Mouse (Mus musculus) heart, embryonic 13.5 days (tissue): Measurements from ENCODE around the gene Gm28048. TPM values are rescaled to one million over a fixed set of nuclear protein-coding genes. Genes with fewer than 3 reads are reported as not detected.

Experiments used
- ATAC-seq: fragments of 200-750 bp; cut with Nextera tagmentation; 2 replicates; pipeline ENCODE4 v1.8.0; 2017; ENCODE audit warnings: moderate TSS enrichment; ENCODE audit not compliant: insufficient number of reproducible peaks, low FRiP score, low TSS enrichment; ENCODE audit errors: extremely low read depth
- H3K27ac ChIP-seq: fragments of 300-500 bp; sonication (generic); replicated peaks from 2 replicates; pipeline ENCODE4 v1.5.1; 2015; ENCODE audit warnings: moderate library complexity, mild to moderate bottlenecking, inconsistent platforms
- H3K27me3 ChIP-seq: fragments of 300-500 bp; sonication (generic); replicated peaks from 2 replicates; pipeline ENCODE4 v1.6.1; 2015; ENCODE audit warnings: mild to moderate bottlenecking, inconsistent platforms
- H3K36me3 ChIP-seq: fragments of 300-500 bp; sonication (generic); 2 replicates; pipeline ENCODE4 v1.6.1; 2015; ENCODE audit warnings: mild to moderate bottlenecking, inconsistent platforms
- H3K4me1 ChIP-seq: fragments of 300-500 bp; sonication (generic); 2 replicates; pipeline ENCODE4 v1.6.1; 2015; ENCODE audit warnings: inconsistent platforms
- H3K4me2 ChIP-seq: fragments of 300-500 bp; sonication (generic); 2 replicates; pipeline ENCODE4 v1.6.1; 2015; ENCODE audit warnings: inconsistent platforms, mild to moderate bottlenecking, moderate library complexity
- H3K4me3 ChIP-seq: fragments of 300-500 bp; sonication (generic); 2 replicates; pipeline ENCODE4 v1.5.1; 2015; ENCODE audit warnings: moderate library complexity, mild to moderate bottlenecking, inconsistent platforms
- H3K9ac ChIP-seq: fragments of 300-500 bp; sonication (generic); 2 replicates; pipeline ENCODE4 v1.6.1; 2015; ENCODE audit warnings: inconsistent platforms, mild to moderate bottlenecking, moderate library complexity
- H3K9me3 ChIP-seq: fragments of 300-500 bp; sonication (generic); 2 replicates; pipeline ENCODE4 v1.6.1; 2016; ENCODE audit warnings: inconsistent platforms
- WGBS: fragments of 180-500 bp; shearing (Covaris S2); methylation state at CpG from one replicate; pipeline ENCODE4 v1.1.7; 2015; ENCODE audit warnings: mixed read lengths; 5-methylcytosine and 5-hydroxymethylcytosine counted together
- polyA plus RNA-seq: library from polyadenylated mRNA; unstranded; fragments of >200 nt; fragmentation: Nextera tagmentation; extraction: Ambion mirVana; gene quantifications from 2 replicates; pipeline ENCODE4 v1.2.1, GENCODE M21; 2015

Gm28048 gene
- polyA plus RNA-seq, result 7.1 and 7.8 TPM in 2 replicates

DNA sequence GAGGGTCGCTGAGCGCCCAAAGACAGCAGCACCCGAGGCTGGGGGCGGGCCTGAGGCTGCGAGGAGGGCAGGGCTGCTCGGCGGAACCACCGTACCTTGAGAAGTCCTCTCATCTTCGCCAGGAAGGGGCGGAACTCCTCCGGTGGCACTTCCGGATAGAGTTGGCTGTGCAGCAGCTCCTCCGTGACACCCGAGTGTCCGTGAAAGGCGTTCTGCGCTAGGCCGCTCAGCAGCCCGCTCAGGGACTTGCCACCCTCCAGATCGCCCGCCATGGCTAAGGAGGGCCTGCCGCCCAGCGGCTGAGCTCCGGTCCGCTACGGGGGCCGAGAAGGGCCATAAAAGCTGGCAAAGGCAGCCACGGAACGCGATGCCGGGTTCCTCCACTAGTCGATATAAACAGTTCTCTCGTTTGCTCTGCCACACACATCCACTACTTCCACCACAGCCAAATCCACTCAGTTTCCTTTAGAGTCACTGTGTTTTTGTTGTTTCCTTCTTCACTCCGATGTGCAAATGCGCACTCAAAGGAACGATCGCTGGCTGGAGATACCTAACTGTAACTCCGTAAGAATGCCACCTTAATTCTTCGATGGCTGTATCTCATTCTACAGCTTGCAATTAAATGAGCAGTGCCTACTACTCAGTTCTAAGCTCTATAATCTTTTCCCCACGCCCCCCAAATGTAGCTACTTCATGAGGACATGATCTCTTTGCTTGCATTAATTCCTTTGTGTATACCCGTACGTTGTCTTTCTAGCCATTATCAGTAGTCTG lies at the start of gene Gm28048, which contains the start of gene Commd1:
Gm28048 (minus strand) TSS at position 107 of the 774 bp plus-strand sequence.
Commd1 (minus strand) TSS at position 399 of the 774 bp plus-strand sequence.
- WGBS, result 3% methylated on average over 42 of the region's 42 CpGs

DNA sequence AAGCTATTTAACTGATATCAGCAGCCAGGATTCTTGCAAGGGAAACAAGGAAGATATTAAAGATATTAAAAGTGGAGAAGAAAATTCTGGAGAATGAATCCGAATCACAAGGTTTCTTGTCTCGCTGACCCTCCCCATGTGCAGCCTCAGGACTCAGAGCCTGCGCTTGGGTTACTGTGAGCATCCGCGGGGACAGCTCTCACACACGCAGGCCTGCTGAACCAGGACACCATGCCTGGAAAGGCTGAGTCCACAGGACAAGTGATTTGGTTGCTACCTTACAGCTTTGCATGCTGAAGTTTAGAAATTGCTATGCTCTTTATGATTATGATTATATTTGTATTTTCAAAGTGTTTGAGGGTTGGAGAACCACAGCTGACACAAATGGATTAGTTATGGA lies 47.5 kb upstream of the Gm28048 start:
- 0 out of 2 replicates have a peak, but pooled peaks cover 5% of the 10 kb centered on the region for H3K4me1 ChIP-seq
- 71% methylated on average over 6 of the region's 6 CpGs for WGBS
- H3K9ac ChIP-seq, result no peak overlapping the region
- H3K4me2 ChIP-seq, result no peak overlapping the region
- no peaks in the 10 kb centered on the region for H3K36me3 ChIP-seq
- no peak for ATAC-seq
- H3K27me3 ChIP-seq, result no peaks in the 10 kb centered on the region
- no peak overlapping the region for H3K4me3 ChIP-seq
- H3K9me3 ChIP-seq, result no peaks in the 10 kb centered on the region
- no peak overlapping the region for H3K27ac ChIP-seq

More for the DNA sequence above, at the start of gene Gm28048, which contains the start of gene Commd1:
- Histone ChIP-seq H3K27me3 (no peaks in the 10 kb centered on the region), H3K4me1 (peaks cover 15% of the 10 kb centered on the region), H3K27ac (peak within 1 kb of the TSS; percentile 97), H3K9ac (peak within 1 kb of the TSS; percentile 82), H3K36me3 (peaks cover 19% of the 10 kb centered on the region), H3K4me3 (peak within 1 kb of the TSS; percentile 68), H3K4me2 (peak within 1 kb of the TSS; percentile 76), H3K9me3 (no peaks in the 10 kb centered on the region)
- ATAC-seq, result peak; percentile 87

DNA sequence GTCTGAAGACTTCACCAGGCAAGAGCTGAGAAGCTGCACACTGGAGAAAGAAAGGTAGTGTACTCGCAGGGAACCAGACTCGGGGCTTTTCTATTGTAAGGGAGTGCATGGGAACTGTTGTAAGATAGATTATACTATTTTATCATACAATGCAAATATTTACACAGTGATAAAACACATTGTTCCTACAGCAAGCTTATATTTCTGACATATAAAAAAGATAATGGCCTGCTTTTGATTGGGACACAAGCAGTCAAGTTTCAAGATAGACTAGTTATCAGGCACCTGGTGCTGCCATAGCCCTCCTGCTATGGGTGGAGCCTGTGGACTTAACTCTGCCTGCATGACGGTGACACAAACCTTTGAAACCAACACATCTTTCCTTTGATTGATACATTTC lies 47.1 kb upstream of the Gm28048 start:
- 46% methylated on average over 3 of the region's 3 CpGs for WGBS
- Histone ChIP-seq H3K4me3 (no peak overlapping the region), H3K9ac (no peak overlapping the region), H3K27ac (no peak overlapping the region), H3K27me3 (no peaks in the 10 kb centered on the region), H3K9me3 (no peaks in the 10 kb centered on the region), H3K36me3 (no peaks in the 10 kb centered on the region), H3K4me1 (0 out of 2 replicates have a peak, but pooled peaks cover 5% of the 10 kb centered on the region), H3K4me2 (no peak overlapping the region)
- ATAC-seq, result no peak

DNA sequence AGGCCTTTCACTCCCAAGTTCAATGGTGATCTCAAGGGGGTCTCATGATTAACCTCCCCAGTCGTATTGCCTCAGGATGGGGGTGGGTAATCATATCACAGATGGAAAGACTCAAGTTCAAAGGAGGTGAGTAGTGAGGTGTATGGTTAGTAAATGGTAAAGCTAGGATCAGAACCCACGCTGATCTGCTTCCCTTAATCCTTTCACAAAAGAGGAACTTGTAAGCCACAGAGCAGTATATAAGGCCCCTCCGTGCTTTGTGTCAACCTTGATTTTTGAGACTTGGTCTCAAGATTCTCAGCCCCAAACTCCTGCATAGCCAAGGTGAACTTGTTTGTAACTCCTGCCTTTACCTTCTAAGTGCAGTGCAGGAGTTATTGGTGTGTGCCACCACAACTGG lies 42.3 kb upstream of the Gm28048 start:
- 0 out of 2 replicates have a peak, but pooled peaks cover 5% of the 10 kb centered on the region for H3K4me1 ChIP-seq
- no peak for ATAC-seq
- no peaks in the 10 kb centered on the region for H3K36me3 ChIP-seq
- WGBS, result 72% methylated on average over 3 of the region's 3 CpGs
- H3K4me3 ChIP-seq, result no peak overlapping the region
- no peak overlapping the region for H3K4me2 ChIP-seq
- H3K27me3 ChIP-seq, result no peaks in the 10 kb centered on the region
- H3K9me3 ChIP-seq, result no peaks in the 10 kb centered on the region
- H3K27ac ChIP-seq, result no peak overlapping the region
- H3K9ac ChIP-seq, result no peak overlapping the region

DNA sequence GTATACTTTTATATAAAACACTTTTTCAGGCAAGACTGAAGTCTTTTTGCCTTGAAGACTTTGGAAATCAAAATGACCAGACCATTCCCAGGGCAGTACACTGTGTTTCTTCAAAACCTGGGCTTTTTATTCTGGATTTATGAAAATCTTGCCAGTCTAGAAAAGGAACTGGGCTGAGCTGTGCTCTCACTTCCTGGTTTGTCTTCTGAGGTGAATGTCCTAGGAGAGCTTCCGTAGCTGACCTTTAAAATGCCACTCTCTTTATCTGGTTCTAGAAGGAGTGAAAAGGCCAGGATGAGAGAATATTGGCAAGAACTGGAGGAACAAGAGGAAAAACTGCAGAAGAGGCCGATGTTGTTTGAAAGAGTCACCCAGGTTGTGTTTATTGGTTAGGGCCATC lies 41.3 kb upstream of the Gm28048 start:
- Histone ChIP-seq H3K9me3 (no peaks in the 10 kb centered on the region), H3K4me2 (no peak overlapping the region), H3K9ac (no peak overlapping the region), H3K4me3 (no peak overlapping the region), H3K27ac (no peak overlapping the region), H3K27me3 (no peaks in the 10 kb centered on the region), H3K36me3 (no peaks in the 10 kb centered on the region), H3K4me1 (no peaks in the 10 kb centered on the region)
- ATAC-seq, result no peak
- WGBS, result 78% methylated on average over 2 of the region's 2 CpGs

GRCm38 (mm10) chr11:23020841-23021240 lies 39.0 kb upstream of the Gm28048 start:
- Histone ChIP-seq H3K4me1 (no peaks in the 10 kb centered on the region), H3K4me2 (no peak overlapping the region), H3K4me3 (no peak overlapping the region), H3K9me3 (no peaks in the 10 kb centered on the region), H3K9ac (no peak overlapping the region), H3K36me3 (no peaks in the 10 kb centered on the region), H3K27me3 (no peaks in the 10 kb centered on the region), H3K27ac (no peak overlapping the region)
- 87% methylated on average over 14 of the region's 14 CpGs for WGBS
- ATAC-seq, result no peak

GRCm38 (mm10) chr11:23020116-23020770 lies 38.4 kb upstream of the Gm28048 start:
- WGBS, result 63% methylated on average over 24 of the region's 24 CpGs
- Histone ChIP-seq H3K4me2 (no peak overlapping the region), H3K4me1 (no peaks in the 10 kb centered on the region), H3K27me3 (no peaks in the 10 kb centered on the region), H3K27ac (no peak overlapping the region), H3K9me3 (no peaks in the 10 kb centered on the region), H3K9ac (no peak overlapping the region), H3K36me3 (no peaks in the 10 kb centered on the region), H3K4me3 (no peak overlapping the region)
- ATAC-seq, result no peak

DNA sequence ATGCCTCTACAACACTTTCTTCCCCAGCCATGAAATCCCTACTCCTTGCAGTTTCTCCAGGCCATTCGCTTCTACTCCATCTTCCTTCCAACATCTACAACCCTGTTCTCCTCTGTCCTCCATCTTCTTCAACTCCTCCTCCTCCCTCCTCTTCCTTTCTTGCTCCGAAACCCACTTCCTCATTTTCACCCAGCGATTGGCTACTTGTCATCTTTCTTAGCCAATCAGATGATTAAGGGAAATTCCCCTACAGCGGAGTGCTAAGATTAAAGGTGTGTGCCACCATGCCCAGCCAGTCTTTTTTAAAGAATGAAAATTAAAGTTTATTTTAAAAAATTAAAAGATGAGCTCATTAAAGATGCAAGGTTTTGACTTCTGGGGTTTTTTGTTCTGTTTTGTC lies 36.1 kb upstream of the Gm28048 start:
- no peaks in the 10 kb centered on the region for H3K9me3 ChIP-seq
- ATAC-seq, result no peak
- H3K9ac ChIP-seq, result no peak overlapping the region
- H3K4me1 ChIP-seq, result no peaks in the 10 kb centered on the region
- H3K27ac ChIP-seq, result no peak overlapping the region
- WGBS, result 74% methylated on average over 4 of the region's 4 CpGs
- no peaks in the 10 kb centered on the region for H3K27me3 ChIP-seq
- H3K36me3 ChIP-seq, result no peaks in the 10 kb centered on the region
- no peak overlapping the region for H3K4me2 ChIP-seq
- H3K4me3 ChIP-seq, result no peak overlapping the region

GRCm38 (mm10) chr11:23014996-23015395 lies 33.1 kb upstream of the Gm28048 start:
- Histone ChIP-seq H3K9me3 (no peaks in the 10 kb centered on the region), H3K27me3 (no peaks in the 10 kb centered on the region), H3K27ac (no peak overlapping the region), H3K4me2 (no peak overlapping the region), H3K9ac (no peak overlapping the region), H3K4me3 (no peak overlapping the region), H3K4me1 (no peaks in the 10 kb centered on the region), H3K36me3 (no peaks in the 10 kb centered on the region)
- ATAC-seq, result no peak
- WGBS, result 72% methylated on average over 6 of the region's 6 CpGs

- 71% methylated on average over 4 of the region's 4 CpGs for WGBS
- H3K4me2 ChIP-seq, result no peak overlapping the region
Measured at GRCm38 (mm10) chr11:23013580-23014294, 31.8 kb upstream of the Gm28048 start.

DNA sequence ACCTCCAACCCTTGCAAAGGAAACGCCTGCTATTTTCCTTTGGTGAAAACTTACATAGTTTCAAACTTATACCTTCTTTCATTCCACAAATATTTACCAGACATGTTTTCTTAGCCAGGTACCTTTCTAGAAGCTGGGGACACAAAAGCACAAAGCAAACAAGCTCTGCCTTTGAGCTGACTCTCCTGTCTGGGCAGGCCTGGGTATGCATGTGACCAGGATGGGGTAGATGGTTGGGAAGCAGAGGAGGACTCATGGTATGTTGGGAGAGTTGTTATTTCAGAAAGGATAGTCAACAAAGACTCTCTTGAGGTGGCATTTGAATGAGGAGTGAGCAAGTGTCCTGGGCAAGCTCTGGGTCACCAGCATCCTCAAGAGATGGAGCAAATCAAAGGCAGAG lies 31.2 kb upstream of the Gm28048 start:
- Histone ChIP-seq H3K27me3 (no peaks in the 10 kb centered on the region), H3K9ac (no peak overlapping the region), H3K4me2 (no peak overlapping the region), H3K4me1 (peaks cover 4% of the 10 kb centered on the region), H3K36me3 (no peaks in the 10 kb centered on the region), H3K9me3 (no peaks in the 10 kb centered on the region), H3K27ac (no peak overlapping the region), H3K4me3 (no peak overlapping the region)
- ATAC-seq, result no peak
- 69% methylated on average over 1 of the region's 1 CpGs for WGBS

More at GRCm38 (mm10) chr11:23013580-23014294, 31.8 kb upstream of the Gm28048 start:
- H3K27ac ChIP-seq, result no peak overlapping the region
- no peaks in the 10 kb centered on the region for H3K27me3 ChIP-seq
- no peak overlapping the region for H3K9ac ChIP-seq
- H3K4me1 ChIP-seq, result peaks cover 3% of the 10 kb centered on the region
- no peak for ATAC-seq
- H3K36me3 ChIP-seq, result no peaks in the 10 kb centered on the region
- H3K4me3 ChIP-seq, result no peak overlapping the region
- no peaks in the 10 kb centered on the region for H3K9me3 ChIP-seq
